Mouse (Mus musculus) limb, embryonic 14.5 days (tissue): ENCODE results near the gene C030005K15Rik. TPM values are rescaled to one million over a fixed set of nuclear protein-coding genes. Genes with fewer than 3 reads are reported as not detected.

ENCODE experiments used
- ATAC-seq: fragments of 200-750 bp; cut with Nextera tagmentation; 2 replicates; pipeline ENCODE4 v1.8.0; 2017; ENCODE audit warnings: low read depth, moderate number of reproducible peaks, moderate TSS enrichment; ENCODE audit not compliant: low FRiP score
- DNase-seq: peaks from one replicate; pipeline ENCODE4 v3.0.0-alpha.2; 2015; ENCODE audit warnings: low spot score
- H3K27ac ChIP-seq: fragments of 300-500 bp; sonication (generic); replicated peaks from 2 replicates; pipeline ENCODE4 v1.5.1; 2014; ENCODE audit warnings: low read depth, mild to moderate bottlenecking, low read length, moderate library complexity, mixed read lengths
- H3K27me3 ChIP-seq: fragments of 300-500 bp; sonication (generic); 2 replicates; pipeline ENCODE4 v1.6.1; 2014; ENCODE audit warnings: low read length, mixed read lengths; ENCODE audit not compliant: control insufficient read depth, insufficient read depth
- H3K36me3 ChIP-seq: fragments of 300-500 bp; sonication (generic); 2 replicates; pipeline ENCODE4 v1.6.1; 2014; ENCODE audit warnings: mild to moderate bottlenecking, low read length, moderate library complexity, mixed read lengths; ENCODE audit not compliant: control insufficient read depth, insufficient read depth
- H3K4me1 ChIP-seq: fragments of 300-500 bp; sonication (generic); 2 replicates; pipeline ENCODE4 v1.6.1; 2014; ENCODE audit warnings: antibody characterized with exemption, low read length, mixed read lengths; ENCODE audit not compliant: control insufficient read depth, insufficient read depth
- H3K4me2 ChIP-seq: fragments of 300-500 bp; sonication (generic); replicated peaks from 2 replicates; pipeline ENCODE4 v1.6.1; 2014; ENCODE audit warnings: low read depth, mild to moderate bottlenecking, low read length, moderate library complexity; ENCODE audit not compliant: severe bottlenecking
- H3K4me3 ChIP-seq: fragments of 300-500 bp; sonication (generic); replicated peaks from 2 replicates; pipeline ENCODE4 v1.5.1; 2014; ENCODE audit warnings: low read length
- H3K9ac ChIP-seq: fragments of 300-500 bp; sonication (generic); 2 replicates; pipeline ENCODE4 v1.6.1; 2014; ENCODE audit warnings: mild to moderate bottlenecking, low read depth, low read length, moderate library complexity; ENCODE audit not compliant: severe bottlenecking
- H3K9me3 ChIP-seq: fragments of 300-500 bp; sonication (generic); 2 replicates; pipeline ENCODE4 v1.6.1; 2016; ENCODE audit warnings: low read length; ENCODE audit not compliant: control insufficient read depth
- POLR2A ChIP-seq: fragments of 200-500 bp; IDR thresholded peaks from 2 replicates; pipeline ENCODE4 v1.8.0; 2012; ENCODE audit warnings: inconsistent platforms, mild to moderate bottlenecking, moderate library complexity, borderline replicate concordance; ENCODE audit not compliant: insufficient read depth, insufficient read length; ENCODE audit errors: extremely low read depth
- WGBS: fragments of 180-500 bp; shearing (Covaris S2); extraction: QIAGEN DNeasy Blood & Tissue Kit; methylation state at CpG from one replicate; pipeline ENCODE4 v1.1.7; 2014; 5-methylcytosine and 5-hydroxymethylcytosine counted together
- polyA plus RNA-seq, 2 experiments: library from polyadenylated mRNA; depleted of rRNA in 1 of 2; stranded (reverse) in 1 of 2; unstranded in 1 of 2; fragments of >200 nt; fragmentation: Nextera tagmentation in 1 of 2; extraction: Ambion mirVana in 1 of 2; gene quantifications; 2 replicates each; pipeline versions ENCODE4 v1.2.1 to v1.2.3; 2012 to 2014

C030005K15Rik gene
- polyA plus RNA-seq, 2 experiments = not detected

- Histone ChIP-seq H3K4me2 (no peak overlapping the region), H3K27ac (no peak overlapping the region), H3K4me3 (no peak overlapping the region), H3K4me1 (peaks cover 3% of the 10 kb centered on the region; the same call in 1 of the 2 replicates), H3K9me3 (no peaks in the 10 kb centered on the region), H3K27me3 (no peaks in the 10 kb centered on the region), H3K36me3 (no peaks in the 10 kb centered on the region), H3K9ac (no peak overlapping the region)
- no peak for TF ChIP-seq POLR2A
- DNase-seq (no peak), ATAC-seq (no peak)
- 81% methylated on average over 1 of the region's 1 CpGs for WGBS
These were observed 5.9 kb downstream of the C030005K15Rik start for GRCm38 (mm10) chr10:97720625-97721024.

- H3K4me2 ChIP-seq = no peak overlapping the region
- DNase-seq (no peak), ATAC-seq (no peak)
- H3K36me3 ChIP-seq = no peaks in the 10 kb centered on the region
- H3K27ac ChIP-seq = no peak overlapping the region
- H3K9me3 ChIP-seq = no peaks in the 10 kb centered on the region
- TF ChIP-seq POLR2A = no peak
- H3K4me3 ChIP-seq = no peak overlapping the region
- H3K4me1 ChIP-seq = peaks cover 3% of the 10 kb centered on the region; the same call in 1 of the 2 replicates
- H3K9ac ChIP-seq = no peak overlapping the region
- WGBS = 52% methylated on average over 2 of the region's 2 CpGs
- no peaks in the 10 kb centered on the region for H3K27me3 ChIP-seq
These were observed 8.5 kb downstream of the C030005K15Rik start for GRCm38 (mm10) chr10:97718021-97718420.

- H3K27ac ChIP-seq = no peak overlapping the region
- no peaks in the 10 kb centered on the region for H3K9me3 ChIP-seq
- H3K9ac ChIP-seq = no peak overlapping the region
- ATAC-seq (no peak), DNase-seq (no peak)
- H3K4me2 ChIP-seq = no peak overlapping the region
- H3K36me3 ChIP-seq = no peaks in the 10 kb centered on the region
- no peak for TF ChIP-seq POLR2A
- peaks cover 3% of the 10 kb centered on the region; the same call in 1 of the 2 replicates for H3K4me1 ChIP-seq
- WGBS = 84% methylated on average over 1 of the region's 1 CpGs
- H3K27me3 ChIP-seq = no peaks in the 10 kb centered on the region
- no peak overlapping the region for H3K4me3 ChIP-seq
These were observed 9.3 kb downstream of the C030005K15Rik start for GRCm38 (mm10) chr10:97717233-97717632.

- Histone ChIP-seq H3K4me3 (no peak overlapping the region), H3K27ac (no peak overlapping the region), H3K4me1 (peaks cover 3% of the 10 kb centered on the region; the same call in 1 of the 2 replicates), H3K9me3 (no peaks in the 10 kb centered on the region), H3K27me3 (no peaks in the 10 kb centered on the region), H3K4me2 (no peak overlapping the region), H3K36me3 (no peaks in the 10 kb centered on the region), H3K9ac (no peak overlapping the region)
- ATAC-seq (no peak), DNase-seq (no peak)
- no peak for TF ChIP-seq POLR2A
- 81% methylated on average over 3 of the region's 3 CpGs for WGBS
These were observed 11.2 kb downstream of the C030005K15Rik start for GRCm38 (mm10) chr10:97715289-97715906.

- DNase-seq (no peak), ATAC-seq (no peak)
- WGBS = 81% methylated on average over 4 of the region's 4 CpGs
- H3K4me1 ChIP-seq = peaks cover 3% of the 10 kb centered on the region; the same call in 1 of the 2 replicates
- no peak for TF ChIP-seq POLR2A
- no peak overlapping the region for H3K4me3 ChIP-seq
- H3K27me3 ChIP-seq = no peaks in the 10 kb centered on the region
- H3K36me3 ChIP-seq = no peaks in the 10 kb centered on the region
- H3K9ac ChIP-seq = no peak overlapping the region
- H3K27ac ChIP-seq = no peak overlapping the region
- no peak overlapping the region for H3K4me2 ChIP-seq
- H3K9me3 ChIP-seq = no peaks in the 10 kb centered on the region
These were observed 12.0 kb downstream of the C030005K15Rik start for GRCm38 (mm10) chr10:97714584-97714983.
